Mouse (Mus musculus) megakaryocyte, embryonic 14.5 days (primary cell): ENCODE data around the gene Tas2r143.

Source experiments
- FLI1 ChIP-seq: IDR thresholded peaks from 2 replicates; pipeline ENCODE4 v1.6.1; 2012; ENCODE audit warnings: low read length, inconsistent platforms, mixed read lengths
- GATA1 ChIP-seq: IDR thresholded peaks from 3 replicates; pipeline ENCODE4 v1.6.1; 2012; ENCODE audit warnings: mixed read lengths, low read length, inconsistent platforms, borderline replicate concordance

- TF ChIP-seq FLI1 (no peak), GATA1 (no peak)
Observed at GRCm38 (mm10) chr6:42372001-42372400, 28.0 kb upstream of the Tas2r143 start.
